In the genomic region with DNA sequence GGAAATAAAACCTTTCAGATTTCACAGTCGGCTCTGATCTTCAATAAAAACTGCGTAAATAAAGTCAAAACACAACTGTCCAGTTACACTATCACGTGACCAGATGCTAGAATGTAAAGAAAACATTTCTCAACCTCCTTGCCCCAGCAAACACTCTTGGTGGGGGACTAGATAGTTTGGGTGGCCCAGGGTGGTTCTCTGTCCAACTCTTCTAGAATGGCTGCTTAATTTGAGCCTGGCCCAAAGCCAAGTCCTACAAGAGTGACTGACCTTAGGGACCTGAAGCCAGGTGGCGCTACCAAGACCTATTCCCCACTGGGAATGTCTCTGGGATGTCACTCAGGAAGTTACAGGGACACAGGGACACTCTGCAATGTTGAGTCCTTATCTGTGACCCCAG, we compare ENCODE assay signal across 8 mouse cellular contexts. TPM values are rescaled to one million over a fixed set of nuclear protein-coding genes. Genes with fewer than 3 reads are reported as not detected.
DNase-seq lines count a peak whose midpoint lies in the region; ATAC-seq and TF ChIP-seq lines count a peak whose summit lies in the region.

No protein-coding gene starts in this region.

- DNase-seq in lung, postnatal 10 days: no peak
- no peak for DNase-seq in adrenal gland, postnatal 4 days (ENCODE audit: low spot score in 2 of 2)
- no peak for DNase-seq in gastrocnemius, postnatal 4 days (ENCODE audit: low spot score in 2 of 2)

- no peak for ATAC-seq in lung, embryonic 15.5 days (ENCODE audit: borderline replicate concordance, extremely low read depth, low FRiP score, low TSS enrichment)
- no peak for ATAC-seq in hindbrain, embryonic 13.5 days (ENCODE audit: low FRiP score)
- ATAC-seq in midbrain, embryonic 12.5 days (ENCODE audit: low FRiP score, low read depth): no peak
- ATAC-seq in activated CD4-positive, CD25-positive, alpha-beta regulatory T cell, adult 4 months: no peak

- H3K36me3 ChIP-seq in lung, embryonic 15.5 days: no peaks in the 10 kb centered on the region
- H3K36me3 ChIP-seq in hindbrain, embryonic 13.5 days: peaks cover 17% of the 10 kb centered on the region
- H3K36me3 ChIP-seq in midbrain, embryonic 12.5 days: peaks cover 11% of the 10 kb centered on the region

- H3K9me3 ChIP-seq in lung, embryonic 15.5 days: no peaks in the 10 kb centered on the region
- H3K9me3 ChIP-seq in hindbrain, embryonic 13.5 days: no peaks in the 10 kb centered on the region
- no peaks in the 10 kb centered on the region for H3K9me3 ChIP-seq in midbrain, embryonic 12.5 days

- H3K4me2 ChIP-seq in lung, embryonic 15.5 days: peak overlapping the region; percentile 92
- H3K4me2 ChIP-seq in hindbrain, embryonic 13.5 days: peak overlapping the region; percentile 76
- peak overlapping the region; percentile 83 for H3K4me2 ChIP-seq in midbrain, embryonic 12.5 days (replicated peaks)

- TF ChIP-seq CTCF in cortical plate, adult 2 months (IDR thresholded peaks at IDR 0.05; ENCODE audit: extremely low read depth, insufficient read depth, low read length): no peak

- WGBS in lung, embryonic 15.5 days: 39% methylated on average over 4 of the region's 4 CpGs
- WGBS in hindbrain, embryonic 13.5 days: 42% methylated on average over 4 of the region's 4 CpGs
- 55% methylated on average over 4 of the region's 4 CpGs for WGBS in midbrain, embryonic 12.5 days

- H3K27me3 ChIP-seq in lung, embryonic 15.5 days: no peaks in the 10 kb centered on the region
- peaks cover 8% of the 10 kb centered on the region for H3K27me3 ChIP-seq in hindbrain, embryonic 13.5 days
- peaks cover 12% of the 10 kb centered on the region for H3K27me3 ChIP-seq in midbrain, embryonic 12.5 days

- peak overlapping the region; percentile 70 for H3K4me3 ChIP-seq in lung, embryonic 15.5 days
- peak overlapping the region; percentile 58 for H3K4me3 ChIP-seq in cortical plate, adult 2 months (ENCODE audit: insufficient read depth, low read length)
- peak overlapping the region; percentile 54 for H3K4me3 ChIP-seq in hindbrain, embryonic 13.5 days
- H3K4me3 ChIP-seq in midbrain, embryonic 12.5 days: peak overlapping the region; percentile 59

- peaks cover 8% of the 10 kb centered on the region for H3K4me1 ChIP-seq in lung, embryonic 15.5 days
- H3K4me1 ChIP-seq in cortical plate, adult 2 months (ENCODE audit: control insufficient read depth, insufficient read depth, low read length): peaks cover 4% of the 10 kb centered on the region
- peaks cover 10% of the 10 kb centered on the region for H3K4me1 ChIP-seq in hindbrain, embryonic 13.5 days (replicated peaks)
- H3K4me1 ChIP-seq in midbrain, embryonic 12.5 days: peaks cover 13% of the 10 kb centered on the region

- TF ChIP-seq POLR2A in cortical plate, adult 2 months (IDR thresholded peaks at IDR 0.05; ENCODE audit: extremely low read depth, insufficient read depth, low read length): no peak

- peak overlapping the region; percentile 90; the same call in 1 of the 2 replicates for H3K27ac ChIP-seq in lung, embryonic 15.5 days
- H3K27ac ChIP-seq in cortical plate, adult 2 months (ENCODE audit: insufficient read depth, low read length): peak overlapping the region; percentile 71
- H3K27ac ChIP-seq in hindbrain, embryonic 13.5 days: peak overlapping the region; percentile 97
- H3K27ac ChIP-seq in midbrain, embryonic 12.5 days (replicated peaks): peak overlapping the region; percentile 92

- H3K9ac ChIP-seq in lung, embryonic 15.5 days: no peak overlapping the region
- peak overlapping the region; percentile 86 for H3K9ac ChIP-seq in hindbrain, embryonic 13.5 days
- H3K9ac ChIP-seq in midbrain, embryonic 12.5 days (replicated peaks): peak overlapping the region; percentile 77

RNA-seq across cellular contexts. Expression of a gene that starts 5.8 kb away (rescaled TPM):
- polyA plus RNA-seq in lung, embryonic 15.5 days (2015; fragmentation: Nextera tagmentation; extraction: Ambion mirVana): 3.1 and 3.2 TPM in 2 replicates
- polyA plus RNA-seq in cortical plate, adult 2 months (2012; rRNA removed): 4.2 and 4.5 TPM in 2 replicates
- 3.6 and 5.3 TPM in 2 replicates for polyA plus RNA-seq in hindbrain, embryonic 13.5 days (2015; fragmentation: Nextera tagmentation; extraction: Ambion mirVana)
- 6.3 and 8.6 TPM in 2 replicates for polyA plus RNA-seq in midbrain, embryonic 12.5 days (2016; fragmentation: Nextera tagmentation; extraction: Ambion mirVana)
- polyA plus RNA-seq in activated CD4-positive, CD25-positive, alpha-beta regulatory T cell, adult 4 months (2017; shearing (Covaris generic)): 1 to 10 TPM; 1.5 to 1.8 TPM
- total RNA-seq in adrenal gland, postnatal 4 days (2021): 1 to 10 TPM; 1.3 to 1.8 TPM
- total RNA-seq in gastrocnemius, postnatal 4 days (2021): under 1 TPM; 0.65 to 0.76 TPM
